Mouse (Mus musculus) liver, adult (tissue): ENCODE measurements around the gene Rhob.

Experiments
- GATA4 ChIP-seq: IDR thresholded peaks from 2 replicates; pipeline ENCODE4 v1.6.1; 2014; ENCODE audit warnings: mild to moderate bottlenecking, low read length; ENCODE audit not compliant: insufficient replicate concordance

Gene Rhob

DNA sequence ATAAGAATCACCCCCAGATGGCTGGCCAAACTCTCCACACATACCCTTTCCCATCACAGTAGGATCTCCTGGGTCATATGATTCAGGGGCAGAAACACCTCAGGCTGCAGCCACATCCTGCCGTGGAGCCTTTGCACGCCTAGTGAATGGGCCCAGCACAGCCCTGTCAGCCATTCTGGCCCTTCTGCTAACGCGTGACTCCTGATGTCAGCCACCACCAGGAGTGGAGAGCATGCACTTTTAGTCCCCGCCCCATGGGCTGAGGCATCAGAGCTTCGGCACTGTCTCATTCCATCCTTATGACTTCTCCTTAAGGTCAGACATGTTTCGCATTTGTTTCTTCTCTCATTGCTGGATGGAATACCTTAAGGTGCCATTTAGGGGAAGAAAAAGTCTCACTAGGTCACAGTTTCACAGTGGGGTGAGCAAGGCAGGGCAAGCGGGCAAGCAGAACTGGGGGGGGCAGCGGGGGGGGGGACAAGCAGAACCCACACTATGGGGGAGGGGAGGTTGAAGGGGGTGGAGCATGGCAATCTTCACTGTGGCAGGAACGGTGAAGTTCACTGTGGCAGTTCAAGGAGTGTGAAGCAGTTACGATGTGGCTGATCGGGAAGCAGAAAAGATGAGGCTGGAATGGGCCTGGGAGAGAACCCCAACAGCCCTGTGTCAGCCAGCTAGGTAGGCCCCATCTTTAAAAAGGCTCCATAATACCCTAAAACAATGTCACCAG lies 19.8 kb upstream of the Rhob start:
- TF ChIP-seq GATA4, result no peak

DNA sequence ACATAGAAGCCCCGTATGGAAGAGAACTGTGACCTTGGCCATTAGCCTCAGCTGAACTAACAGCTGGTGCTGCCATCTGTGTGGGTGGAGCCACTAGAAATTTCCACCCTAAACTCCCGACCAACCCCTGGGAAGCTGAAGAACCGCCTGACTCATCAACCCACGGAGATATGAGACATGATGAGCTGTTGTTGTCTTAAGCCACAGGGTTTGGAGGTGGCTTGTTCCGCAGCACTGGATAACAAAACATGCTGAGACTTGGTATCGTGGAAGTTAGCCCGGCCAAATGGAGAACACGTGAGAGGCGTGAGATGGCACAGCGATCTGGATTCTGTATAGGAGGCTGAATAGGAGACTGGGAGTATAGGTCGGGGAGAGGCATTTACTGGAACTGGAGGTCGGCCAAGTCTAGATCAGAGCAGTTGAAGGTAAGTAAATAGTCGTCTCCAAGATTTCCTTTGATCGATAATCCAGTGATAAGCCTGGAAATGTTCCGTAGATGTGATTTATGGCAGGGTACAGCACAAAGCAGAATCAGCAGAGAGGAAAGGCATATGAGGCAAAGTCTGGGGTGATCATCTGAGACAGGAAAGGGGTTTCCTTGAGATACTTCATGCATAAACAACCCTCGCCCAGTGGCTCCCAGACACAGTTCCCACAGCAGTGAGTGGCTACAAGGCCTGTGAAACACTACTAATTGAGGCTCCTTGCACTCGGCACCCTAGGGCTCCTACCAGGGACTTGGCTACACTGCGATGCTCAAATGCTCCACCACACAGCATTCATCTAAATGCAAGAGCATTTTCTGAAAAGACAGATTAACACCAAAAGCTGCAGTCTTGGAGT lies 11.5 kb upstream of the Rhob start:
- TF ChIP-seq GATA4, result peak; percentile 54; the same call in 1 of the 2 replicates

DNA sequence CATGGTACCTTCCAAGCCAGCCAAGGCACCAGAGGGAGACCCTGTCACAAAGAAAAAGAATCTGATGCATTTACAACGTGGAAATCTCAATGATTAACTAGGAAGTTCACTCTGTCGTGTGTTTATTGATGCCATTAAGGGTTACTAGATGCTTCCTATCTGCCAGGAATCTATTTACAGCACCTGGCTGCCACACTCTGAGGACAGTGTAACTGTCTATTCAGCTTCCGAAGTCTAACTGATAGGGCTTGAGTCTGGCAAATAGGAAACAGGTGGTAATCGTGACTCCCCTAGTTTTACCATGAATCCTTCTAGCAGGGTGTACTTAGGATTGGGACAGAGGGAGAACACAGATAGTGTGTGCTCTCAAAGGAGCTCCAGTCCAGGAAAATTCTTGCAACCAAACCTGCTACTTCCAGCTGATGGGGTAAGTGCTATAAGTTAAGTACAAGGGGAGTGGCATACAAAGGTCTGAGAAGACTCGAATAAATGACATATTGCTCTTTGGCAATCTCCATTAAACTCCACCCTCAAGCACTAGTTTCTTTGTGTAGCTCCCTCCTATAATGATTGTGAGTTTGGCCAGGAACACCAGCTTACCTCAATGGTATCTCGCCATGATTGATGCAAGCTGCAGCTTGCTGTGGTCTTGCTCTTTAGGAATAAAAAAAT lies 10.6 kb upstream of the Rhob start:
- TF ChIP-seq GATA4, result no peak

DNA sequence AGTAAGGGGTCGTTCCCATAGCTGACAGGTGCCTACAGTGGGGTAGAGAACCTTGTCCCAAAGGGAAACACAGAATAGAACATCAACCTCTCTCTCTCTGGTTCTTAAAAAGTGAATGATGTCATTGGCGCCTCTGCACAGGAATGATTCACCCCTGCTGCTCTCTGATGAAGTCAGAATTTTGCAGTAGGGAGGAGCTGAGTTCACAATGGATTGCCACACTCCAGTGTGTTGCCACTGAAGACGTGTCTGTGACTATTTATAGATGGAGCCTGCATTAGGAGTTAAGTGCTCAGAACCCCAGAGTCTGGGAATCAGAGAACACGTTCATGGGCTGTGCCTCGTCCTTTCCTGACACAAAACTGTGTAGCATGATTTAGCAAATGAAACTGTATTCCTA lies 9.9 kb upstream of the Rhob start:
- no peak for TF ChIP-seq GATA4

DNA sequence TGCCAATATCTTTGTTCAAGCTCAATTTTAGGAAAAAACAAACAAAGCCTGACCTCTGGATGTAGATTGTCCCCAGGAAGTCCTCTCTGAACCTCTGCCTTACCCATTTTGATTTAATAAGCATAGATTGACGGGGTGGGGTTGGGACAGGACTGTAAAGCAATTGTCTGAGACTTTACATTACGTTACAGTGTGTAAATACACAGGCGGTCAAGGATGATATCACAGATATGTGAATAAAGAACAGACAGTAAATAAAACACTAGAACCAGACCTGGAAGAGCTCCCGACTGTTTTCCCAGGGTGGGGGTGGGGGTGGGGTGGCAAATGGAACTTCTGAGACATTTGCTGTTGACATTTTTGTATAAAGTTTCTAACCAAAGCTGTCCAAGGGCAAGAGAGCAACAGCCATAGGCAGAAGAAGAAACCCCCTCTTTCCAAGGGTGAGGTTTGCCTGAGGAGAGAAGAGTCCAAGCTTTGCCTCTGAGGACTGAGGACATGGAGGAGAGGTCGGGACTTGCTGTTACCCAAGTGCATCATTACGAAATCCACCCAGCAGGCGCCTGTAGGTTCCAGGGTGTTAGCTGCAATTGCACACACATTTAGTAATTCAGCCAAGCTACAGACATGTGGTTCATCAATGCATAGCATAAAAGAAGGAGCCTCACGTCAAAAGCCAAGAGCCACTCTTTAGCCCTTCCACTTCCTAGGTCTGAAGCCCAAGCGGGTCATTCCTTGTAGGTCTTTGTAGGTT lies 7.3 kb upstream of the Rhob start:
- TF ChIP-seq GATA4, result no peak

DNA sequence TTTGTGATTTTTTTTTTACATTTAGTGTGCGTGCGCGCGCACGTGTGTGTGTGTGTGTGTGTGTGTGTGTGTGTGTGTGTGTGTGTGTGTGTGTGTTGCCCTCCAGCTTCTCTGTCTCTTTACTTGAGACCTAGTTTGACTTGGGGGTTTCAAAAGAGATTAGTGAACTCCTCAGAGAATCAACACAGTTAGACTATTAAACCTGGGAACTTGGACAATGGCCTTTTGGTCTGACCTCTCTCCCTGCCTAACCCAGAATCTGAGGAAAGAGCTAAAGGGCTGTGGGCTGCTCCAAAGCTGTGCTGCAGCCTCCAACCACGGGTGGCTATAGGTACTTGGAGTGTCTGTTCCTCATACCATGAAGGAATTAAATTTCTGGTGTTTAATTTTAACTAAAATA lies 4.3 kb upstream of the Rhob start:
- TF ChIP-seq GATA4, result no peak

DNA sequence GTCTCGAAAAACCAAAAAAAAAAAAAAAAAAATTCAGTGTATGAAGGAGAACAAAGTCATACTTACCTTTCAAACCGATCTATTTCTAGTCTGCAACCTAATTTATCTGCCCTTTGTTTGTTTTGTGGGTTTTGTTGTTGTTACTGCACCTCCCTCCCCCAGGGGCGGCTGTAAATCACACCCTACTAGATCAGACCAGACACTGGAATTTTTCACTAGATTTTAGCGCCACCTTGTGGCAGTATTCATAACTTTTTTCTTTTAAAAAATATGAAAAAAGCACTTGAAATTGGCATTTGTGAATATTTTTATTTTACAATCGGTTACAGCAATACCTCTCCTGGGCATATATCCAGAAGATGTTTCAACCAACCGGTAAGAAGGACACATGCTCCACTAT lies 2.7 kb upstream of the Rhob start:
- no peak for TF ChIP-seq GATA4

DNA sequence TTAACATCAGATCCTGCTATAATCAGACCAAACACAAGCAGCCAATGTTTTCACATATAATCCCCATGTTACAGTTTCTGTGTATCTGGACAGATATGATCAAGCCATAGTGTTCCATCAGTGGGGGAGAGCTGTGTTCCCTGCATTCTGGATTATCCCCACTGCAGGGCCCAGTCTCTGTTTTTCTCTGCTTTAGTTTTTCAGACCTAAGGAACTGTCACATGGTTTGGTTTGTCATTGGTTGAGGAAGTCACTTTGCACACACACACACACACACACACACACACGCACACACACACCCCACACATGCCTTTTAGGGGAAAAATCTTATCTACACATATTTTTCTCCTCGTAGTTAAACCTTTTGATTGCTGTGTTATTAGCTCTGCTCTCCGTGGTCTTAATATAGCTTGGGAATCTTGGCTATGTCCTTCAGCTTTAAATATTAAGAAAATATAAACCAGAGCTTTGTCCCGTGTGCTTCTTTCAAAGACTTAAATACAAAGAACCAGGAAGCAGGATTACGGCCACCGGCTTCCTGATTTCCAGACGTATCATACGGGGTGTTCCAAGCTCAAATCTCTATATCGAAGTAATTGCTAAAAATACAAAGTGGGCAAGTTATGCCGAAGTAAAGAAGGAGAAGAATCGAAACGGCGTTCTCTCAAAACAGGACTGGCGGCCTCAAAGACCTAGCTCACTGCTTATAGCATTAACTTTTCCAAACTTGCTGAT lies 1.9 kb upstream of the Rhob start:
- TF ChIP-seq GATA4, result no peak

DNA sequence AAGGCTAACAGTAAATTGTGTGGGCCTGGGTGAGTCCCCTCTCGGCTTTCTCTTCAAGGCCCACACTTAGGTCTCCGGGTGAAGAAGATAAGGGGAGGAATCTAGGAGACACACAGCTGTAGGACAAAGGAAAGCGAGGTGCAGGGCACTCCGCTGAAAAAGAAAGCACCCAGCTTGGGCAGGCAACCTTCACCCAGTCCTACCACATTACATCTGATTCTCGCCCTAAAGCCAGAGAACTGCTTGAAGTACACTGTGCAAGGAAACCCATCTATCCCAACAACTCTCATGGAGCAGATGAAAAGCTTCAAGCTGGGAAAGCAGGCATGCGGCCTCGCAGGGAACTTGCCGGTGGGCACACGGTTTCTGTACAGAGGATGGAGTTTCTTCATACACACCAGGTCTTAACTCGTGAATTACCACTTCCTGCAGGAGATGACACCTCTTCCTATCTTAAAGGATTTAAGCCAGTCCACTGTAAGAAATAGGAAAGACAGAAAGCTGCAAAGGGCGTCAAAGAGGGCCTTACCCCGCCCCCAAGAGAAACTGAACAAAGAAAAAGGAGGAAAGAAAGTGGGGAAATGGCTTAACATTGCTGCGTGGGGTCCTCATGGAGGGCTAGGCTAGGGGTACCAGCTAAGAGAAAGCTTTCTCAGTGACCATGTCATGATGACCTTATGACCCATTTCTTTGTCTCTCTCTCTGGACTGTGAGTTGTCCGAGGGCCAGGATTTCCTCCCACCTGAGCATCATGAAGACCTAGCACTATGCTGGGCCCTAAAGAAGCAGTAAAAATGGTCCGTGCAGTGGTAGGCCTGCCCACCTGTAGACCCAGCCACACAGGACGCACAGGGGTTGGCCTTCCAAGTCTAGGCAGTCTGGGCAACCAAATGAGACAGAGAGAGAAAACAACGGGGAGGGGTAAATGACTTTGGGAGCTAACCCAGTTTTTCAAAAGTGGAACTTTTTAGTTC lies 1.1 kb upstream of the Rhob start:
- no peak for TF ChIP-seq GATA4

DNA sequence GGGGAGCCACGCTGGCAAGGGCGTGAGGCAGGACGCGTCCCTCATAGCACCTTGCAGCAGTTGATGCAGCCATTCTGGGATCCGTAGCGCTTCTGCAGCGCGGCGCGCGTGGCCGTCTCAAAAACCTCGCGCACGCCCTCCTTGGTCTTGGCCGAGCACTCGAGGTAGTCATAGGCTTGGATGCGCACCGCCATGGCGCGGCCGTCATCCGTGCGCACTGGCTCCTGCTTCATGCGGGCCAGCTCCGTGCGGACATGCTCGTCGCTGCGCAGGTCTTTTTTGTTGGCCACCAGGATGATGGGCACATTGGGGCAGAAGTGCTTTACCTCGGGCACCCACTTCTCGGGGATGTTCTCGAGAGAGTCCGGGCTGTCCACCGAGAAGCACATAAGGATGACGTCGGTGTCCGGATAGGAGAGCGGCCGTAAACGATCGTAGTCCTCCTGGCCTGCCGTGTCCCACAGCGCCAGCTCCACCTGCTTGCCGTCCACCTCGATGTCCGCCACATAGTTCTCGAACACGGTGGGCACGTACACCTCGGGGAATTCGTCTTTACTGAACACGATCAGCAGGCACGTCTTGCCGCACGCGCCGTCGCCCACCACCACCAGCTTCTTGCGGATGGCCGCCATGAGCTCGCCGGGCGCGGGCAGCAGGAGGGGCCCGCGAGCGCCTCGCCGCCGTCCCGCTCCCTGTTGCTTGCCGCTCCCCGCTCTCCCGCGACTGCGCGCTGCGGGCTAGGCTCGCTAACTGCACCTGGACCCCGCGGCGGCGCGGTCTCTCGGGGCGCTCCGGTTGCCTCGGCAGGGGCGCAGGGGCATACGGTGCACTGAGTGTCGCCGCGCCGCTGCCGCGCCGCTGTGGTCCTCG lies 573 bp downstream of the Rhob start:
- TF ChIP-seq GATA4, result no peak

DNA sequence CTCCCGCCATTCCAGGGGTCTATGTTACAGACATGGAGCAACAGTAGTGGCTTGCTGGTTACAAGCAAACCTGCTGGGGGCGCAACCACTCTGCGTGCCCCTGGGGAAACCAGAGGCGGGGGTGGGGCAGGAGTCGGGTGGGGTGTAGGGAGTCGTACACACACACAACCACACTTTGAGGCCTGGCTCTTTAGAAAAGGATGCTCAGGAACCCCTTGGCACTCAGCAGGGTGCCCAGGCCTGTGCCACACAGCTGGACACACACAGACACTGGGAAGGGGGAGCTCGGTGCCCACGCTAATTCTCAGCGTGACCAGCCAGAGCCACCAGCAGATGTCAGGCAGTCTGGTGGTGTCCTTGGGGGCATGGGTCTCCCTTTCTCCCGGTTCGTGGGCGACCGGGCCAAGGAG lies 1.2 kb downstream of the Rhob start:
- TF ChIP-seq GATA4, result no peak

DNA sequence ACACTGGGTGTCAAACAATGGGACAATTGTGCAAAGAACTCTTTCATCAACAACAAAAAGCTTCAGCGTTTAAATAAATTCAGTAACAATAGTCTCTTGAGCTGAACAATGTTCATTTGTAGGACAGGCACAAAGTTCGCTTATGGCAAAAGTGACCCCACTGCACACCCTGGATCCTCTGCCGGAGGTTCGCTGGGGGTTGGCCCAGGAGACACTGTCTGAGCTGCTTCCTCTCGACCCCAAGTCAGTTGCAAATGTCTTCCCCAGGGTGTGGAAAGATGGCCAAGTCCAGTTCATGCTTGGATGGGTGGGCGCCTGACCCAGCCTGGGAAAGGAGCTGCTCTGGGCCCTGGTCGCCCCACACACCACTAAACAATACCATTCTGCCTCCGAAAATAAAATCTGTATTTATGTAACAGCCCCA lies 1.6 kb downstream of the Rhob start:
- no peak for TF ChIP-seq GATA4
